Mouse (Mus musculus): ENCODE data around the gene Tcf7l2. TPM values are rescaled to one million over a fixed set of nuclear protein-coding genes. Genes with fewer than 3 reads are reported as not detected.

Tcf7l2 gene
- total and polyA plus RNA-seq, 3 experiments: not detected

DNA sequence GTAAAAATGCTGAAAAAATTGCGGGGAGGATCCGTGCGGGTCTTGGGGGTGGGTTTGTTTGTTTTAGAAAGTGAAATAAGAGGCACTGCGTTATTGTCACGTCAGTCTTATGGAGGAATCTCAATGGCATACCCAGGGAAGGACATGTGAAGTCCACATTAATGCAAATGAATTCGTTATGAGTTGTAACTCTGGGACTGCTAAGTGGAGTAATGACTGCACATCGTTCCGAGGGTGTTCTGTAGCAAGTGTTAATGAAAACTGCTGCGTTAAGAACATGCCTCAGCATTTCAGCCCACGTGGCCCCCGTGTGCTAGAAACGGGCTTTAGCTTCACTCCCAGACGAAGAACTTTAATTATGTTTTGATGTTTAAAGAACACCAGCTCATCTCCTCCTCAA is 8.4 kb downstream of the Tcf7l2 start:
- peaks cover 73% of the 10 kb centered on the region for H3K27me3 ChIP-seq (replicated peaks)
- no peaks in the 10 kb centered on the region for H3K36me3 ChIP-seq (replicated peaks in 1 of 2; ENCODE audit: control insufficient read depth in 1 of 2, insufficient read depth in 1 of 2, low read length in 1 of 2)
- dilution Hi-C loops (cut with MboI; ENCODE audit: extremely low pct_ligation_motif_present, extremely low pct_unique_long_range_greater_than_20kb, low sequenced_read_pairs) (no loop called here), in situ Hi-C loops (cut with MboI; ENCODE audit: low pct_ligation_motif_present, low pct_unique_long_range_greater_than_20kb, low sequenced_read_pairs) (no loop called here)
- H3K79me2 ChIP-seq (replicated peaks; ENCODE audit: control insufficient read depth, extremely low read depth, insufficient read depth, poor library complexity, severe bottlenecking): no peaks in the 10 kb centered on the region
- H3K9ac ChIP-seq (ENCODE audit: insufficient read depth, low read depth): no peak overlapping the region
- H3K4me1 ChIP-seq (ENCODE audit: control insufficient read depth in 1 of 2, insufficient read depth in 2 of 2): no peaks in the 10 kb centered on the region
- TF ChIP-seq ETS1 (conservative IDR thresholded peaks at IDR 0.05; ENCODE audit: low read depth, low read length) (no peak), KAT2A (IDR thresholded peaks at IDR 0.05; ENCODE audit: insufficient replicate concordance, low read length) (no peak), MAZ (IDR thresholded peaks at IDR 0.05; ENCODE audit: low read depth, low read length) (no peak), TCF12 (IDR thresholded peaks at IDR 0.05; ENCODE audit: low read depth, low read length) (no peak), SIN3A (IDR thresholded peaks at IDR 0.05; ENCODE audit: low read length) (no peak), CTCF (conservative IDR thresholded peaks at IDR 0.05 in 1 of 2, IDR thresholded peaks at IDR 0.05 in 1 of 2; ENCODE audit: low read depth in 2 of 2, low read length in 2 of 2) (no peak), UBTF (IDR thresholded peaks at IDR 0.05; ENCODE audit: low read depth, low read length) (no peak), POLR2A (IDR thresholded peaks at IDR 0.05; ENCODE audit: low read depth, low read length) (no peak), ELF1 (IDR thresholded peaks at IDR 0.05; ENCODE audit: low read depth, low read length) (no peak), NRF1 (IDR thresholded peaks at IDR 0.05; ENCODE audit: low read depth, low read length) (no peak), MEF2A (IDR thresholded peaks at IDR 0.05; ENCODE audit: borderline replicate concordance, low read depth, low read length) (no peak), SMC3 (IDR thresholded peaks at IDR 0.05; ENCODE audit: low read depth, low read length) (no peak)
- no peaks in the 10 kb centered on the region for H3K9me3 ChIP-seq (replicated peaks; ENCODE audit: low read length)
- no peak for DNase-seq (ENCODE audit: extremely low read depth)
- no peak overlapping the region for H3K4me3 ChIP-seq (replicated peaks in 1 of 3; ENCODE audit: low read depth in 2 of 3, low read length in 2 of 3, poor library complexity in 1 of 3)
- no peak overlapping the region for H3K27ac ChIP-seq (ENCODE audit: insufficient read depth, low read depth)
- H3K4me2 ChIP-seq (ENCODE audit: insufficient read depth, low read depth, poor library complexity, severe bottlenecking): no peak overlapping the region

DNA sequence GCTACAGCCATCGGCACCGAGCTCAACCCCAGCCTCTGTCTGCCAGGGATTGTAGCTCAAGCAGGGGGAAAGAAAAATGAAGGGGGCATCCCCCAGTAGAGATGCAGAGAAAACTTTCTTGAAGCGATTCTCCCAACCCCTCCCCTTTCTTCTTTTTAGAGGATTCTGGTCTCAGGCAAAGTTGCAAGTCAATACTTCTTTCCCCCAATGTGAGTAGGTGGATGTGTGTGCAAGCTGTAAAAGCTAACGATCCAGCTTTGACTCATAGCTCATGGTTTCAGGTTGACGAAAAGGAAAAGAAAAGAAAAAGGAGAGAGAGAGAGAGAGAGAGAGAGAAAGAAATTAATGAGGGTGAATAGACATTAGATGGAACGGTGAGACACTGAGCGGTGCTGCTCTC is 8.8 kb downstream of the Tcf7l2 start:
- no peak overlapping the region for H3K4me3 ChIP-seq (replicated peaks in 1 of 3; ENCODE audit: low read depth in 2 of 3, low read length in 2 of 3, poor library complexity in 1 of 3)
- H3K9ac ChIP-seq (ENCODE audit: insufficient read depth, low read depth): no peak overlapping the region
- no peak overlapping the region for H3K4me2 ChIP-seq (ENCODE audit: insufficient read depth, low read depth, poor library complexity, severe bottlenecking)
- no peak for DNase-seq (ENCODE audit: extremely low read depth)
- TF ChIP-seq KAT2A (IDR thresholded peaks at IDR 0.05; ENCODE audit: insufficient replicate concordance, low read length) (no peak), JUN (IDR thresholded peaks at IDR 0.05; ENCODE audit: insufficient read depth, low read depth, low read length) (no peak), BHLHE40 (IDR thresholded peaks at IDR 0.05; ENCODE audit: low read depth, low read length) (no peak), NRF1 (IDR thresholded peaks at IDR 0.05; ENCODE audit: low read depth, low read length) (no peak), ETS1 (conservative IDR thresholded peaks at IDR 0.05; ENCODE audit: low read depth, low read length) (no peak), E2F4 (IDR thresholded peaks at IDR 0.05; ENCODE audit: insufficient replicate concordance, low read depth, low read length) (no peak), TBP (conservative IDR thresholded peaks at IDR 0.05; ENCODE audit: low read depth, low read length) (no peak), TCF12 (IDR thresholded peaks at IDR 0.05; ENCODE audit: low read depth, low read length) (no peak), IRF4 (IDR thresholded peaks at IDR 0.05; ENCODE audit: low read depth, low read length) (no peak), SMC3 (IDR thresholded peaks at IDR 0.05; ENCODE audit: low read depth, low read length) (no peak), ZNF384 (IDR thresholded peaks at IDR 0.05; ENCODE audit: low read depth, low read length) (no peak), MAFK (IDR thresholded peaks at IDR 0.05; ENCODE audit: insufficient replicate concordance, low read length) (no peak), MAZ (IDR thresholded peaks at IDR 0.05; ENCODE audit: low read depth, low read length) (no peak)
- peaks cover 72% of the 10 kb centered on the region for H3K27me3 ChIP-seq (replicated peaks)
- no peaks in the 10 kb centered on the region for H3K36me3 ChIP-seq (replicated peaks in 1 of 2; ENCODE audit: control insufficient read depth in 1 of 2, insufficient read depth in 1 of 2, low read length in 1 of 2)
- H3K27ac ChIP-seq (ENCODE audit: insufficient read depth, low read depth): no peak overlapping the region
- in situ Hi-C loops (cut with MboI; ENCODE audit: low pct_ligation_motif_present, low pct_unique_long_range_greater_than_20kb, low sequenced_read_pairs): no loop called here
- no peaks in the 10 kb centered on the region for H3K9me3 ChIP-seq (replicated peaks; ENCODE audit: low read length)
- dilution Hi-C loops (cut with MboI; ENCODE audit: extremely low pct_ligation_motif_present, extremely low pct_unique_long_range_greater_than_20kb, low sequenced_read_pairs): no loop called here
- no peaks in the 10 kb centered on the region for H3K79me2 ChIP-seq (replicated peaks; ENCODE audit: control insufficient read depth, extremely low read depth, insufficient read depth, poor library complexity, severe bottlenecking)
- H3K4me1 ChIP-seq (ENCODE audit: control insufficient read depth in 1 of 2, insufficient read depth in 2 of 2): no peaks in the 10 kb centered on the region

Measured in CH12.LX (cell line).